Mouse (Mus musculus): Measurements from ENCODE around the gene Gm21762. TPM values are rescaled to one million over a fixed set of nuclear protein-coding genes. Genes with fewer than 3 reads are reported as not detected.
"Not testable (repeated sequence)": the region's sequence is repeated elsewhere in the genome, so short reads cannot be mapped to it uniquely, and the experiment has no call there.

Gm21762 gene
- not detected for polyA plus RNA-seq (2017; shearing (Covaris generic))

DNA sequence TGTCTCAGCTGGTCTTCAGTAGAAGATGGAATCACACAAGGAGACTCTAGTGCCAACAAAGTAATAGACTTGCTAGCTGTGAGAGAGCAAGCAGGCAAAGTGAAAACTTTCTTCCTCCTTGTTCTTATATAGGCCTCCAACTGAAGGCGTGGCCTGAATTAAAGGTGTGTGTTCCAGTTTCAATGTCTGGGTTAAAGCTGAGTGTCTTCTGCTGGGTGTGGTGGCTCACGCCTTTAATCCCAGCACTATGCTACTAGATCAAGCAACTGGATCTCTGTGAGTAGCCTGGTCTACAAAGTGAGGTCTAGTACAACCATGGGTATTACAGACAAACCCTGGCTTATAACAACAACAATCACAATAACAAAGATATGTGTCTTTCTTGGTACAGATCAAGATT is at the start of gene Gm21762:
Gm21762 (minus strand) TSS at position 101 of the 400 bp plus-strand sequence.
- not testable (repeated sequence) for ATAC-seq

DNA sequence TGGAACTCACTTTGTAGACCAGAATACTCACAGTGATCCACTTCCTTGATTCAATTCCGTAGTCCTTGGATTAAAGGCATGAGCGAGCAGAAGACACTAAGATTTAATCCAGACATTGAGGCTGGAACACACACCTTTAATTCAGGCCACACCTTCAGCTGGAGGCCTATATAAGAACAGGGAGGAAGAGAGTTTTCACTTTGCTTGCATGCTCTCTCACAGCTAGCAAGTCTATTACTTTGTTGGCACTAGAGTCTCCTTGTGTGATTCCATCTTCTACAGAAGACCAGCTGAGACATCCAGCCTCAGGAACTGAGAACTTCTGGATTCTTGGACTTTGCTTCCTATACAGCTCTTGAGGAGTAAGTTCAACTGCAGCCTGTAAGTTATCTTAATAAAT is 47.1 kb upstream of the Gm21762 start, which contains the start of gene AF067061:
AF067061 (plus strand) TSS at position 245 of the 400 bp plus-strand sequence.
- ATAC-seq, result not testable (repeated sequence)

DNA sequence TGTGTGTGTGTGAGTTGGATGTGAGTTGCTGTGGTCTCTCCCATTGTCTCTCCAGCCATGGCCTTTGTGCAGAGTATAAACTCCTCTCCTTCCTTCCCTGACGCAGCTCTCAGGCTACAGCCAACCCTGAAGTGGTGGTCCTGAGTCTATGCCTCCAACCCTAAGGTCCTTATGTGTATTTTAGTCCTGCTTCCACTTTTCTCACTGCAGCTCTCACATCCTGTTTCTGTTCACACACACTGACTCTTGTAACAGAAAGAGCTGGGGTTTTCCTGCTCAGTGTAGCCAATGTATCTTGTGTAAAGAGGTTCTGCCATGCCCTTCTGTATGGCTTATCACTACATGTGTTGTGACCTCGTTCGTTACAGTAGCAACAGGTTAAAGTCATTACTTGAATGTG is 44.0 kb upstream of the Gm21762 start:
- ATAC-seq, result not testable (repeated sequence)

DNA sequence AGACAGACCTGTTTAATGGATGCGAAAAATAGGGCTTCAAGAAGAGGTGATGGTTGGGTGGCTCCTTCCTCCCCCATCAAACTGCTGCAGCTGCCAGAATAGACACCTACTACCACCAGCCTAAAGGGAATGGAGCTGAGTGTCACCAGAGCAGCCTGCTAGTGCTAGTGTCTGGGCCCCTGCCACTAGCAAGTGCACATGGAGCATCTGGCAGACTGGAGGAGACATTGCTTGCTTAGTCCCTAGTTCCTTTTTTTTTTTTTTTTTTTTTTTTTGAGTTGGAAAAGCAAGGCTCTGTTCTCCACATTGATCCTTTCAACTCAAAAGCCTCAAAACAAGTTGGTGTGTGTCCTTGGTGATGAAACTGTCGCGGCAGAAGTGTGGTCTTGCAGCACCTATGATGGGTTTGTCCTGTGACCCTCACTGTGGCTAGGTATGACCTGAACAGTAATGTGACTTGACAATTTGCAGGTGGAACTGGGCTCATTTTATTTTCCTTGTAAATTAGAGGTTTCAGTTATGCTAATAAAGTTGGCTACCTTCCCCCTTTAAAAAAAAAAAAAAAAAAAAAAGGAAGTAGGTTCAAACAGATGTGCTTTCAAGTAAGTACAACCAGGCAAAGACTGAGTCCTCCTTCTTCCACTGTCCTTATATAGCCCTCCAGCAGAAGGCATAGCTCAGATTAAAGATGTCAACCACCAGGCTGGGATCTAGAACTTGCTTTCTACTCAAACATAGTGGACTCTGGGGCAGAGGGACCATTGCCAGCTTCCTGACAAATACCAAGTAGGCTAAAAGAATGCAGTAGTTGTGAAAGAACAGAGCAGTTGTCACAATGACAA is 43.3 kb upstream of the Gm21762 start:
- ATAC-seq, result not testable (repeated sequence)

DNA sequence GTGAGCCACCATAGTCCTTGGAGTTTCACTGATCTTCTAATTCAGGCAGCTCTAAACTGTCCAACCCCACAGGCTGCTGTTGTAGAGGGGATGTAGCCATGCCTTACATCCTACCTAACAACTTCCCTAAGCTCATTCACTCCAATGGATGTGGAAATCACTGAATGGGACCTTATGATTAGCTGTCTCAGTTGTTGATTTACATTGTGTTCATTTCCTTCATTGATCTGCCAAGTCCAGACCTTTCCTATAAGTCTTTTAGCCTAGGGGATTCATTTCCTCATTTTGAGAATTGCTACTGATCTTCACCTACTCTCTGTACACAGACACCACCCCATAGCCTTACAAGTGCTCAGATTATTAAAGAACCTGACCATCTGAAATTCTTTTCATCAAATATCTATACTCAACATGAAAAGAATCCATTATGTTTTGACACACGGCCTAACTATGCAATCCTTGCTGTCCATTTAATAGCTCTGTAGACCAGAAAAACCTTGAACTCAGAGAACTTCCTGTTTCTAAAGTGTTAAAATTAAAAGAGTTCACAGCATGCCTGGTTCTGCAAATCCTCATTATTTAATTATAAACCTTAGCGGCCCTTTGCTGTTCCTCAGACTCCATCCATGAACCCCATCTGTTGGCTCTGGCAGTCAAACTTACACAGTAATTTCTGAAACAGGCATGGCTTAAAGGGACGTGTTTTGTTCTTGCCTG is 35.6 kb upstream of the Gm21762 start:
- ATAC-seq, result not testable (repeated sequence)

DNA sequence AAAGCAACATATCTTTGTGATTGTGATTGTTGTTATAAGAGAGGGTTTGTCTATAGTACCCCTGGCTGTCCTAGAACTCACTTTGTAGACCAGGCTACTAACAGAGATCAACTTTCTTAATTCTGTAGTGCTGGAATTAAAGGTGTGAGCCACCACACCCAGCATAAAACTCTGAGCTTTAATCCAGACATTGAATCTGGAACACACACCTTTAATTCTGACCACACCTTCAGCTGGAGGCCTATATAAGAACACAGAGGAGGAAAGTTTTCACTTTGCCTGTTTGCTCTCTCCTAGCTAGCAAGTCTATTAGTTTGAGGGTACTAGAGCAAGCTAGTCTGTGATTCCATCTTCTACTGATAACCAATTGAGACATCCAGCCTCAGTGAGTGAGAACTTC is 23.1 kb upstream of the Gm21762 start, which contains the start of gene Gm21731:
Gm21731 (plus strand) TSS at position 301 of the 400 bp plus-strand sequence.
- not testable (repeated sequence) for ATAC-seq

DNA sequence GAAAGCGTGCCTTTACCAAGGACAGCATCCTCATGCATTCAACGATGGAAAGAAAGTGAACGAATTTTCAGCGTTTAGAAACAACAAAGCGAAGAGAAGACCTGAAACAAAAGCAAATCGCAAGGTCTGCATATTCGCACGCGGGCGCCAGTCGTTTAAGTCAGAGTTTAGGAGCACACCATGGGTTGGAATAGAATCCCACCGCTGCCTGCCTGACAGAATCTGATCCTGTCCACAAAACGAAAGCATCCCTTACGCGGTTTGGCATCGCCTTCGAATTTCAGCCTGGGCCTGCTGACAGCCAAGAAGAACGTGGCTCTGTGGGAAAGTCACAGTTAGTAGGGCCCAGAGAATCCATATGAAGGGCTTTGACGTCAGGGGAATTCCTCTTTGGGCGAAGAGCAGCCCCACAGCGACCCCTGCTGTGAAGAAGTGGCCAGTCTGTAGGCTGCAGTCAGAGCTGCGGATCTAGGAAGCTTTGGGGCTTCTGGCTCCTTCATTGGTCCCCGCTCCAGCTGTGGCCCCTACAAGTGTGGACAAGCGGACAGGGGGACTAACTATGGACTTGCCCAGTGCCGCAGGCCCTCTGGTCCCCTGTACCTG is 16.8 kb upstream of the Gm21762 start:
- peak; percentile 28 for ATAC-seq

DNA sequence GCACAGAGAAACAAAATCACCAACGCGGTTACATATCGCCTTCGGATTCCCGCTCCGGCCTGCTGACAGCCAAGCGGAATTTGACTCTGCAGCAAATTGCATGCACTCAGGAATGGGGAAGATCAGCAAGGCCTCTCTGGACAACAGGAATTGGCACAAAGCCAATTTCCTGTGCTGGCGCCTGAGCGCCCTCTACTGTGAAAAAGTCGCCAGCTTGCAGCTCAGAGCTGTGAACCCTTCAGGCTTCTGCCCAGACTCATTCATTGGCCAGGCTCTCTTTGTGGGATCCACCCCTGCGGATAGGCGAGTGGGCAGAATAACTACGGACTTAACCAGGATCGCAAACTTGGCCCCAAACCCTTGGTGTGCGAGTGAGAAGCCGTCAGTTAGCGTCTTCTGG is 16.1 kb upstream of the Gm21762 start:
- ATAC-seq, result not testable (repeated sequence)

DNA sequence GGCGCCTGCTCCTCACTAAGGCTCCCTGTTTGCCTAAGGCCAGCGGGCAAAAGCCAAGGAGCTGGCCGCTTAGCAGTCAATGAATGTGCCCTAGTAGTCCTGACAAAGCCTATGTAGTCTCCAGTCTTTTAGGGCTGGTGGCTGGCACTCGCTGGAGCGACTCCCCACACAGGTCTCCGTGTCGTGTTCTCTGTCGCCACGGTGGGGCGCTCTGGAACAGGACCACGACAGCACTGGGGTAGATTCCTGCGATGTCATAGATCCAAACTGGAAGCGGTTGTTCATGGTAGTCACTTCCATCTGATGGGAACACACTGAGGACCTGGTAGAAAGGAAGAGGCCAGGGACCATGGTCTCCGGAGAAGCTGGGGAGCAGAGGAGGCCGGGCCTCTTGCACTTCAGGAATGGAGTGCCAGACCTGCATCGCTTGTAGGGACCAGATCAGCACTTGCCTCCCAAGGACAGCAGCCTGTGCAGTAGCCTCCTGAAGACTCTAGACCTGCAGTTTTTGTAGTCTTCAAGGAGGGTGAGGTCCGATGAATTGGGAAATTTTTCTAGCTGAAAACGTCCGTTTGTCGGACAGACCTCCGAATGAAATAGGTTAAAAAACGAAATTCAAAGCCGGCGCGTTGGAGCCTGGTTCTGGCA is 7.4 kb upstream of the Gm21762 start:
- not testable (repeated sequence) for ATAC-seq

DNA sequence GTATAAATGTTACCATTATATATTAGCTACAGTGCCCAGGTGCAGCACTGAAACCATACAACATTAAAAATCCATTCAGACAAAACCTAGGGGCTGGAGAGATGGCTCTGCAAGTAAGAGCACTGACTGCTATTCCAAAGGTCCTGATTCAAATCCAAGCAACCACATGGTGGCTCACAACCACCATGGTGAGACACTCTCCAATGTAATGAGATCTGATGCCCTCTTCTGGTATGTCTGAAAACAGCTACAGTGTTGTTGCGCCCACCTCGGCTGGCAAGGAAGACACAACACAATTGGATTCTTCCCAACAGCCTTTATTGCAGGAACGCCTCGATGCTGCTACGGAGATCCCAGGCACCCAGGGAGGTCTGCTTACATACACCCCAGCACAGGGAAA is 5.2 kb upstream of the Gm21762 start:
- not testable (repeated sequence) for ATAC-seq

DNA sequence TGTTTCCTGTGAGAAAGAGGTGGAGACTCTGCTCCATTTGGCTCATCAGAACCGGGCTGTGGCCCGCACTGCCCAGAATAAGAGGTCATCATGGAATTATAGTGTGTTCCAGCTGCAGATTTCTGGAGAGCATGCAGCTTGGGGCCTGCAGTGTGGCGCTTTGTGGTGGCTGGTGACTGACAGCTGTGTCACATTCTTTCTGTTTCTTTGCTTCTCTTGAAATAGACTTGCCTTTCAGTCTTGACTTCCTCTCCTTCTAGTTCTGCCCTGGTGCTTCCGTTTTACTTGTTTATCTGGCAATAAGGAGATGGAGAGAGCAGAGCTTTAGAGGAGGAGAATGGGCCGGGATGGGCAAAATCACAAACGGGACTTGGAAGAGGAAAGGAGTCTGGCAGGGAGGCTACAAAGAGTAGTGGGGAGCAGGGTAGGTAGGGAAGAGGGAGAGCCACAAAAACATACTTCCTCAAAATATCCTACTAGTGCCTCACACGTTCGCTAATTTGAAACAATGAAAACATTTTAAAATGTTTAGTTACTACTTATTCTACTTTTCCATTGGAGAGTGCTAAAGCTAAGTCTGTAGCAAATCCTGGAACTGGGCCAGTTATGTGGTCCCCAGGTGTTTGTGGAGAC is 19.4 kb downstream of the Gm21762 start:
- ATAC-seq, result not testable (repeated sequence)

DNA sequence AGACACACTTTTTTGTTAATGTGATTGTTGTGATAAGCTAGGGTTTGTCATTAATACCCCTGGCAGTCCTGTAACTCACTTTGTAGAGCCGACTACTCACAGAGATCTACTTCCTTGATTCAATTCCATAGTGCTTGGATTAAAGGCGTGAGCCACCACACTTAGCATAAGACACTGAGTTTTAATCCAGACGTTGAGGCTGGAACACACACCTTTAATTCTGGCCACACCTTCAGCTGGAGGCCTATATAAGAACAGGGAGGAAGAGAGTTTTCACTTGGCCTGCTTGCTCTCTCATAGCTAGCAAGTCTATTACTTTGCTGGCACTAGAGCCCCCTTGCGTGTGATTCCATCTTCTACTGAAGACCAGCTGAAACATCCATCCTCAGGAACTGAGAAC is 43.6 kb downstream of the Gm21762 start, which contains the start of gene Gm21818:
Gm21818 (plus strand) TSS at position 301 of the 400 bp plus-strand sequence.
- ATAC-seq, result not testable (repeated sequence)

DNA sequence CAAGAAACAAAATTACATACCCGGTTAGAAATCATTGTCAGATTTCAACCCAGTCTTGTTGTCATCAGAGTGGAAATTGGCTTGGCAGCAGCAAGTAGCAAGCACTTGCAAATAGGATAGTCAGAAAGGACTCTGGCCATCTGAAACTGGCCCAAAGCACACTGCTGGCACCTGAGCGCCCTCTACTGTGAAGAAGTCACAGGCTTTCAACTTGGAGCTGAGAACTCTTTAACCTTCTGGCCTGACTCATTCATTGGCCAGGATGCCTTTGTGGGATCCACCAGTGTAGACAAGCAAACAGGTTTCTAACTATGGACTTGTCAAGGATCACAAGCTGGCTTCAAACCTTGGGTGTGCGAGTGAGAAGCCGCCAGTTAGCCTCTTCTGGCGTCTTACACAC is 47.4 kb downstream of the Gm21762 start:
- not testable (repeated sequence) for ATAC-seq

Other genes starting within 250 kb of the Gm21762 start
- gene Gm36079, start 188.9 kb downstream of the Gm21762 start, polyA plus RNA-seq (2017; shearing (Covaris generic)), result not detected
- 1 to 10 TPM in 1 of 2 experiments, not detected in 1; 1.6 TPM for gene Gm21188, start 163.8 kb downstream of the Gm21762 start, polyA plus RNA-seq (2017; shearing (Covaris generic))
- gene Gm20767, start 75.7 kb downstream of the Gm21762 start, polyA plus RNA-seq (2017; shearing (Covaris generic)), result not detected
- gene Gm21818, start 43.5 kb downstream of the Gm21762 start, polyA plus RNA-seq (2017; shearing (Covaris generic)), result not detected
- not detected for gene Gm21731, start 23.2 kb upstream of the Gm21762 start, polyA plus RNA-seq (2017; shearing (Covaris generic))
- not detected for gene AF067061, start 47.2 kb upstream of the Gm21762 start, polyA plus RNA-seq (2017; shearing (Covaris generic))
- gene BC147527, start 84.4 kb upstream of the Gm21762 start, polyA plus RNA-seq (2017; shearing (Covaris generic)), result 10 to 100 TPM; 26.5 to 75.3 TPM
- not detected for gene Tcstv3, start 100.9 kb upstream of the Gm21762 start, polyA plus RNA-seq (2017; shearing (Covaris generic))